Mouse (Mus musculus) neural tube, postnatal 0 days (tissue): ENCODE results near the gene Adam26b. TPM values are rescaled to one million over a fixed set of nuclear protein-coding genes. Genes with fewer than 3 reads are reported as not detected.

Experiments
- polyA plus RNA-seq: library from polyadenylated mRNA; unstranded; fragments of >200 nt; fragmentation: Nextera tagmentation; extraction: Ambion mirVana; gene quantifications from 2 replicates; pipeline ENCODE4 v1.2.1, GENCODE M21; 2015

Gene Adam26b
- polyA plus RNA-seq, result not detected in 2 replicates

GRCm38 (mm10) chr8:43528006-43528405 is at the start of gene Adam26b:
Gene Adam26b (minus strand): TSS chr8:43528106.

GRCm38 (mm10) chr8:43576607-43577006 is 48.7 kb upstream of the Adam26b start, which contains the start of gene Adam26a:
Gene Adam26a (minus strand): TSS chr8:43576707.

Other genes with a start within 250 kb of the Adam26b start
- gene Zfp42, start 221.1 kb downstream of the Adam26b start, polyA plus RNA-seq, result not detected in 2 replicates
- not detected in 2 replicates for gene Adam26a, start 48.6 kb upstream of the Adam26b start, polyA plus RNA-seq
- gene Gm5346, start 99.2 kb upstream of the Adam26b start, polyA plus RNA-seq, result not detected in 2 replicates
- gene Adam34, start 181.9 kb upstream of the Adam26b start, polyA plus RNA-seq, result not detected in 2 replicates